21 mouse cellular contexts compared by ENCODE assay signal in genomic region chr9:63089141-63089540, GRCm38 (mm10). TPM values are rescaled to one million over a fixed set of nuclear protein-coding genes. Genes with fewer than 3 reads are reported as not detected.
DNase-seq lines count a peak whose midpoint lies in the region; ATAC-seq and TF ChIP-seq lines count a peak whose summit lies in the region.
"Had no signal": no experiment of that assay in that cellular context is flagged by ENCODE, and none has a peak within 500 bp of the region (broad histone marks: within the 10 kb centered on the region; RNA-seq: fewer than 3 reads in every experiment).

No protein-coding gene starts in this region.

- no peaks in the 10 kb centered on the region for H3K36me3 ChIP-seq in thymus, adult 2 months (ENCODE audit: control insufficient read depth, insufficient read depth, low read length)
- no peaks in the 10 kb centered on the region for H3K36me3 ChIP-seq in hindbrain, embryonic 13.5 days
- H3K36me3 ChIP-seq: embryonic facial prominence, embryonic 15.5 days; forebrain, embryonic 10.5 days; heart, embryonic 13.5 days had no signal

- no peak for TF ChIP-seq POLR2A in thymus, adult 2 months (IDR thresholded peaks at IDR 0.05; ENCODE audit: control insufficient read depth, extremely low read depth, insufficient read depth, low read length, poor library complexity)

- H3K9me3 ChIP-seq in hindbrain, embryonic 13.5 days, result no peaks in the 10 kb centered on the region
- H3K9me3 ChIP-seq: embryonic facial prominence, embryonic 15.5 days; forebrain, embryonic 10.5 days; heart, embryonic 13.5 days had no signal

- no peak overlapping the region for H3K9ac ChIP-seq in hindbrain, embryonic 13.5 days
- H3K9ac ChIP-seq: embryonic facial prominence, embryonic 15.5 days; heart, embryonic 13.5 days had no signal

- H3K27me3 ChIP-seq in thymus, adult 2 months (ENCODE audit: control insufficient read depth, insufficient read depth, low read length), result no peaks in the 10 kb centered on the region
- no peaks in the 10 kb centered on the region for H3K27me3 ChIP-seq in hindbrain, embryonic 13.5 days
- H3K27me3 ChIP-seq: embryonic facial prominence, embryonic 15.5 days; heart, embryonic 13.5 days had no signal

- H3K27ac ChIP-seq in thymus, adult 2 months (ENCODE audit: control insufficient read depth, insufficient read depth, low read length), result no peak overlapping the region
- H3K27ac ChIP-seq in hindbrain, embryonic 13.5 days, result no peak overlapping the region
- H3K27ac ChIP-seq: embryonic facial prominence, embryonic 15.5 days; forebrain, embryonic 10.5 days; heart, embryonic 13.5 days had no signal

- peak; percentile 4 for DNase-seq in thymus, adult 2 months
- no peak for DNase-seq in thymus, postnatal 10 days (ENCODE audit: low spot score in 2 of 2)
- DNase-seq in naive thymus-derived CD4-positive, alpha-beta T cell, adult 2 months (ENCODE audit: low read depth), result peak; percentile 83
- peak; percentile 13 to 25 for DNase-seq in thymus, postnatal 36 days
- no peak for DNase-seq in lung, postnatal 25 days (ENCODE audit: low spot score)
- DNase-seq: adrenal gland, adult 8-10 months; adrenal gland, postnatal 36 days; cerebellum, adult 8-10 months; cerebellum, postnatal 14 days; embryo, embryonic 11 days; gastrocnemius, postnatal 36 days; heart, adult 11 months; heart, postnatal 36 days had no signal

- ATAC-seq in hindbrain, embryonic 13.5 days (ENCODE audit: low FRiP score), result no peak
- ATAC-seq: forebrain, embryonic 14.5 days; hindbrain, embryonic 16.5 days had no signal

- H3K4me2 ChIP-seq in hindbrain, embryonic 13.5 days, result no peak overlapping the region
- H3K4me2 ChIP-seq: embryonic facial prominence, embryonic 15.5 days; heart, embryonic 13.5 days had no signal

- WGBS in thymus, adult 2 months, result 67% methylated on average over 4 of the region's 4 CpGs
- 98% methylated on average over 4 of the region's 4 CpGs for WGBS in hindbrain, embryonic 13.5 days

- H3K4me3 ChIP-seq in thymus, adult 2 months (ENCODE audit: control insufficient read depth, insufficient read depth, low read length), result no peak overlapping the region
- no peak overlapping the region for H3K4me3 ChIP-seq in hindbrain, embryonic 13.5 days
- H3K4me3 ChIP-seq: embryonic facial prominence, embryonic 15.5 days; erythroblast, embryonic 14.5 days; forebrain, embryonic 10.5 days; heart, embryonic 13.5 days had no signal

- TF ChIP-seq CTCF in thymus, adult 2 months (IDR thresholded peaks at IDR 0.05; ENCODE audit: borderline replicate concordance, control insufficient read depth, extremely low read depth, insufficient read depth, low read length, poor library complexity), result no peak

- H3K4me1 ChIP-seq in thymus, adult 2 months (replicated peaks; ENCODE audit: control insufficient read depth, insufficient read depth, low read length), result peaks cover 3% of the 10 kb centered on the region
- peaks cover 28% of the 10 kb centered on the region for H3K4me1 ChIP-seq in hindbrain, embryonic 13.5 days (replicated peaks)

RNA-seq across cellular contexts. Expression of gene Skor1, which starts 59.6 kb away (rescaled TPM):
- 0.04 and 0.09 TPM in 2 replicates for polyA plus RNA-seq in thymus, adult 2 months (2012; rRNA removed)
- polyA plus RNA-seq in hindbrain, embryonic 13.5 days (2015; fragmentation: Nextera tagmentation; extraction: Ambion mirVana), result 18.5 and 25.5 TPM in 2 replicates
- polyA plus RNA-seq: embryonic facial prominence, embryonic 15.5 days; heart, embryonic 13.5 days; heart, postnatal 0 days had no signal

Comparison
In these comparisons a context has a peak if more than half of its experiments do, and no peak if none do; other contexts are left out.
1. DNase-seq: peak in thymus, adult 2 months (single experiment), naive thymus-derived CD4-positive, alpha-beta T cell, adult 2 months (single experiment) and thymus, postnatal 36 days (2 of 2); none in thymus, postnatal 10 days (0 of 2) and lung, postnatal 25 days (single experiment).
2. RNA of gene Skor1, which starts 59.6 kb away (polyA plus RNA-seq): 18.5 to 25.5 TPM in hindbrain, embryonic 13.5 days; 0.04 to 0.09 TPM in thymus, adult 2 months; every median in the first group is over 10 times any median in the second.